20 mouse cellular contexts compared by ENCODE assay signal in the genomic region with DNA sequence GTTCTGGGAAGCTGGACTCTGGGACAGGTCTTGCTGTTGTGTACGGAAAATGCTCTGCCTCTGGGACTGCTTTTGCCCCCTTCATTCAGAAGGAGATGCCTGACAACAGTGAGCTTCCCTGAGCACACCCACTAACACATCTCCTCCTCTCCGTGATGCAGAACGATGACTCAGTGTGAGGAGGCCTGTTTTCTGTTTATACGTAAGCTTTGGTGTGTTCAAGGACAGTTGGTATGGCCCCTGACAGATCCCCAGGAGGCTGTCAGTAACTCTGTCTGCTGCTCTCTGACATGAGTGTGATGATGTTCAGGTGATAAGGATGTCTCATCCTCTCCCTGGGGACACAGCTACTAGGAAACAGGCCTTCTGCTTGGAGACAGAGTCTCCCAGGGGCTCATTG.
A peak's percentile ranks its signal among the peaks of the same experiment; 100 is the strongest.
DNase-seq lines count a peak whose midpoint lies in the region; ATAC-seq and TF ChIP-seq lines count a peak whose summit lies in the region.
"Had no signal": no experiment of that assay in that cellular context is flagged by ENCODE, and none has a peak within 500 bp of the region (broad histone marks: within the 10 kb centered on the region; RNA-seq: fewer than 3 reads in every experiment).

No protein-coding gene starts in this region.

- DNase-seq in hindbrain, embryonic 10.5 days (ENCODE audit: low spot score) = no peak
- no peak for DNase-seq in hindbrain, embryonic 11.5 days (ENCODE audit: low spot score)
- peak; percentile 70 for DNase-seq in right cerebral cortex, adult 18-20 months
- DNase-seq in right cerebral cortex, postnatal 14 days = no peak
- DNase-seq in adrenal gland, adult 8-10 months = peak; percentile 57
- no peak for DNase-seq in hindbrain, postnatal 0 days (ENCODE audit: low spot score)
- DNase-seq in thymus, adult 2 months = no peak
- DNase-seq in embryo, embryonic 10.5 days (ENCODE audit: low spot score) = no peak
- DNase-seq: cerebellum, adult 2 months; cerebellum, postnatal 36 days; heart, postnatal 10 days; kidney, adult 18-20 months; kidney, postnatal 14 days; lung, adult 2 months; spleen, adult 18-20 months had no signal

- TF ChIP-seq CTCF in hindbrain, postnatal 0 days (IDR thresholded peaks at IDR 0.05; ENCODE audit: low read depth) = no peak
- no peak for TF ChIP-seq CTCF in thymus, adult 2 months (IDR thresholded peaks at IDR 0.05; ENCODE audit: borderline replicate concordance, control insufficient read depth, extremely low read depth, insufficient read depth, low read length, poor library complexity)

- no peak for TF ChIP-seq POLR2A in thymus, adult 2 months (IDR thresholded peaks at IDR 0.05; ENCODE audit: control insufficient read depth, extremely low read depth, insufficient read depth, low read length, poor library complexity)

- no peak overlapping the region for H3K4me3 ChIP-seq in hindbrain, embryonic 10.5 days
- H3K4me3 ChIP-seq in hindbrain, embryonic 11.5 days (ENCODE audit: low read depth, low read length) = no peak overlapping the region
- no peak overlapping the region for H3K4me3 ChIP-seq in hindbrain, postnatal 0 days (ENCODE audit: low read length)
- H3K4me3 ChIP-seq in thymus, adult 2 months (ENCODE audit: control insufficient read depth, insufficient read depth, low read length) = no peak overlapping the region
- H3K4me3 ChIP-seq: embryonic facial prominence, embryonic 12.5 days; heart, embryonic 10.5 days; limb, embryonic 10.5 days; midbrain, embryonic 15.5 days had no signal

- H3K4me1 ChIP-seq in hindbrain, embryonic 10.5 days (replicated peaks) = peaks cover 18% of the 10 kb centered on the region; the same call in 1 of the 2 replicates
- no peaks in the 10 kb centered on the region for H3K4me1 ChIP-seq in hindbrain, embryonic 11.5 days (replicated peaks; ENCODE audit: control insufficient read depth, insufficient read depth, low read length)
- H3K4me1 ChIP-seq in hindbrain, postnatal 0 days (ENCODE audit: insufficient read depth, low read length) = no peaks in the 10 kb centered on the region; the same call in 1 of the 2 replicates
- H3K4me1 ChIP-seq in thymus, adult 2 months (replicated peaks; ENCODE audit: control insufficient read depth, insufficient read depth, low read length) = no peaks in the 10 kb centered on the region

- WGBS in hindbrain, embryonic 10.5 days = 84% methylated on average over 4 of the region's 4 CpGs
- WGBS in hindbrain, embryonic 11.5 days = 77% methylated on average over 4 of the region's 4 CpGs
- 65% methylated on average over 4 of the region's 4 CpGs for WGBS in hindbrain, postnatal 0 days
- WGBS in thymus, adult 2 months = 87% methylated on average over 4 of the region's 4 CpGs

- no peak overlapping the region for H3K9ac ChIP-seq in hindbrain, embryonic 11.5 days (ENCODE audit: low read depth, low read length)
- H3K9ac ChIP-seq in hindbrain, postnatal 0 days (replicated peaks; ENCODE audit: low read length) = no peak overlapping the region
- H3K9ac ChIP-seq: embryonic facial prominence, embryonic 12.5 days; midbrain, embryonic 15.5 days had no signal

- no peak for ATAC-seq in hindbrain, embryonic 11.5 days (ENCODE audit: low FRiP score)
- 0 out of 2 replicates have a peak, but pooled peaks have one; percentile 16 for ATAC-seq in hindbrain, postnatal 0 days
- ATAC-seq: forebrain, embryonic 14.5 days had no signal

- H3K27ac ChIP-seq in hindbrain, embryonic 10.5 days = peak overlapping the region; percentile 8; the same call in 1 of the 2 replicates
- no peak overlapping the region for H3K27ac ChIP-seq in hindbrain, embryonic 11.5 days (ENCODE audit: low read depth, low read length)
- H3K27ac ChIP-seq in hindbrain, postnatal 0 days = no peak overlapping the region
- H3K27ac ChIP-seq in thymus, adult 2 months (ENCODE audit: control insufficient read depth, insufficient read depth, low read length) = no peak overlapping the region
- H3K27ac ChIP-seq: embryonic facial prominence, embryonic 12.5 days; heart, embryonic 10.5 days; limb, embryonic 10.5 days; midbrain, embryonic 15.5 days had no signal

- no peaks in the 10 kb centered on the region for H3K27me3 ChIP-seq in hindbrain, embryonic 10.5 days (ENCODE audit: insufficient read depth, poor library complexity, severe bottlenecking)
- no peaks in the 10 kb centered on the region for H3K27me3 ChIP-seq in hindbrain, embryonic 11.5 days (ENCODE audit: control insufficient read depth, insufficient read depth, low read length)
- no peaks in the 10 kb centered on the region for H3K27me3 ChIP-seq in hindbrain, postnatal 0 days (ENCODE audit: insufficient read depth, low read length)
- no peaks in the 10 kb centered on the region for H3K27me3 ChIP-seq in thymus, adult 2 months (ENCODE audit: control insufficient read depth, insufficient read depth, low read length)
- H3K27me3 ChIP-seq: embryonic facial prominence, embryonic 12.5 days; midbrain, embryonic 15.5 days had no signal

- no peak overlapping the region for H3K4me2 ChIP-seq in hindbrain, embryonic 11.5 days (replicated peaks; ENCODE audit: low read depth, low read length)
- no peak overlapping the region for H3K4me2 ChIP-seq in hindbrain, postnatal 0 days (ENCODE audit: low read depth, low read length)
- H3K4me2 ChIP-seq: embryonic facial prominence, embryonic 12.5 days; midbrain, embryonic 15.5 days had no signal

- H3K36me3 ChIP-seq in hindbrain, embryonic 10.5 days = no peaks in the 10 kb centered on the region
- H3K36me3 ChIP-seq in hindbrain, embryonic 11.5 days (ENCODE audit: control insufficient read depth, insufficient read depth, low read length) = no peaks in the 10 kb centered on the region
- H3K36me3 ChIP-seq in hindbrain, postnatal 0 days (ENCODE audit: insufficient read depth, low read length) = no peaks in the 10 kb centered on the region
- no peaks in the 10 kb centered on the region for H3K36me3 ChIP-seq in thymus, adult 2 months (ENCODE audit: control insufficient read depth, insufficient read depth, low read length)
- H3K36me3 ChIP-seq: embryonic facial prominence, embryonic 12.5 days; heart, embryonic 10.5 days; limb, embryonic 10.5 days; midbrain, embryonic 15.5 days had no signal

- H3K9me3 ChIP-seq in hindbrain, embryonic 10.5 days = no peaks in the 10 kb centered on the region
- no peaks in the 10 kb centered on the region for H3K9me3 ChIP-seq in hindbrain, embryonic 11.5 days (ENCODE audit: control insufficient read depth, low read length)
- no peaks in the 10 kb centered on the region for H3K9me3 ChIP-seq in hindbrain, postnatal 0 days (ENCODE audit: low read length)
- H3K9me3 ChIP-seq: embryonic facial prominence, embryonic 12.5 days; heart, embryonic 10.5 days; limb, embryonic 10.5 days; midbrain, embryonic 15.5 days had no signal

Comparison
In these comparisons a context has a peak if more than half of its experiments do, and no peak if none do; other contexts are left out.
1. DNase-seq: peak in right cerebral cortex, adult 18-20 months (single experiment) and adrenal gland, adult 8-10 months (single experiment); none in hindbrain, embryonic 10.5 days (single experiment), hindbrain, embryonic 11.5 days (single experiment), right cerebral cortex, postnatal 14 days (single experiment), hindbrain, postnatal 0 days (single experiment), thymus, adult 2 months (single experiment) and embryo, embryonic 10.5 days (single experiment).